Mouse (Mus musculus): ENCODE results near the gene Alcam.
A peak's percentile ranks its signal among the peaks of the same experiment; 100 is the strongest.

Alcam gene

DNA sequence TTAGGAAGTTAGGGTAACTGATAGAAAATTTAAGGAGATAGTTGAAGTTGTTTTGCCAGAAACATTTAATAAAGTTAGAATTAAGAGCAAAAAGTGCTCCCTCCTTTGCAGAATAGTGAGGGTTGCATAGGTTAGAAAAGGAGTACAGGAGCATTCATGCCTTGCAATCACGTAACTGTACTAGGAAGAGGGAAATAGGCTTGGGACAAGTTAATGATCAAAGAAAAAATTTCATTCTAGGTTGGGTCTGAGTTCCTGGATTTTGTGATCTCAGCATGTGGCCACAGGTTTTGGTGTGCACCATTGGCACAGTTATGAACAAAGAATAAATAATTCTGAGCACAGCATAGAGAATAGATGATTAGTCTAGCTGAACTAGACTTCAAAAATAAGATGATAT is 192.1 kb downstream of the Alcam start:
- DNase-seq (ENCODE audit: low spot score in 2 of 2): no peak

DNA sequence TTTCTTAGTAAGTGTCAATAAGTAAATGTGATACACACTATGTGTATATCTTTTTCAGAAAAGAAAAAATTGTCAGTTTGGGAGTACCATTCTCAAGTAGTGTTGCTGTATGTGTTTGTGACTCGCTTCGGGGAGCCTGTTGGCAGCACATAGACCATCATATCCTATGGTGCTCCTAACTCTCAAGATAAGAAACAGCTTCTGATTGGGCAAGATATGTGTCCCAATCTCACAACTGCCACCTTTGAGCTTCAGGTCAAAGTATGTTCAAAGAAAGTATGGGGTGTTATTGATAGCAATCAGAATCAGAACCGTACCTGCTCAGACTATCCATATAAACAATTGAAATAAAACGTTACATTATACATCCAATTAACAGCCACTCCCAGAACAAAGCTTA is 202.9 kb downstream of the Alcam start:
- no peak for DNase-seq (ENCODE audit: low spot score in 2 of 2)

DNA sequence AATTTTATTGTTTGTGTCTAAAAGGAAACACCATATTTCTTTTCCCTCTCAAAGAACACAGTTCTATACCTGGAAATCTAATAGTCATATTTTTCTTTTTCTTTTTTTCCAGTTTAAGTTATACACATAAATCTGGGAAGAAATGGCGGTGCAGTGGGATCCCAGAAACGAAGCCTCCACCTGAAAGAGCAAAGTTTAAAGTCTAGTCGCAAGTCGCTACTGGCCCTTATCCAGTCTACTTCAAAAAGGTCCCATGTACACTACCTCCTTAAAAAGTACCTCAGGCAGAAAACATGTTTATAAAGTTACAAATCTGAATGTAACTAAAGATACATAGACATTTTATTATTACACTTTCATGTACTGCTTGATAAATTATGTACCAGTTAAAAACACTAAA is 203.7 kb downstream of the Alcam start:
- DNase-seq (ENCODE audit: low spot score in 2 of 2): no peak

DNA sequence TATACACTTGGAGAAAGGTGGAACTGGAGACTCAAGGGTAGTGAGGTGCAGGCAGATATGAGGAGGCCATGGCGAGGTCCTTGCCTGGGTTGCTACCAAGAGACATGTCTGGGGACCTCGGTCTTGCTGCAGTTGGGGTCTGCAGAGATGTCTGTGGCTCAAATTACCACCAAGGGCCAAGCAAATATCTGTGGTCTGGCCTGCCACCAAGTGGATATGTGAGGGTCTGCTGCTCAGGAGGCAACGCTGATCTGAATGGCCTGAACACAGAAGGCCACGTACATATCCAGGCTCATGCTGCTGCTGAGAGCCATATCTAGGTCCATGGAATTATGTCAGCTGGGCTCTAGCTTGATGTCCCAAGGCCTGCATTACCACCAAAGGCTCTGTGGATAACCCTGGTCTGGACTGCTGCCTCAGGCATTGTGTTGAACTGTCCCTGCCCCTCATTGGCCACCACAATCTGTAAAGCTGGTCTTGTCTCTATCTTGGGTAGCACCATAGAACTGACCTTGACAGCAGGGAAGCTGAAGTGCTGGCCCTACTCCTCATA is 210.4 kb downstream of the Alcam start:
- no peak for DNase-seq (ENCODE audit: low spot score in 2 of 2)

DNA sequence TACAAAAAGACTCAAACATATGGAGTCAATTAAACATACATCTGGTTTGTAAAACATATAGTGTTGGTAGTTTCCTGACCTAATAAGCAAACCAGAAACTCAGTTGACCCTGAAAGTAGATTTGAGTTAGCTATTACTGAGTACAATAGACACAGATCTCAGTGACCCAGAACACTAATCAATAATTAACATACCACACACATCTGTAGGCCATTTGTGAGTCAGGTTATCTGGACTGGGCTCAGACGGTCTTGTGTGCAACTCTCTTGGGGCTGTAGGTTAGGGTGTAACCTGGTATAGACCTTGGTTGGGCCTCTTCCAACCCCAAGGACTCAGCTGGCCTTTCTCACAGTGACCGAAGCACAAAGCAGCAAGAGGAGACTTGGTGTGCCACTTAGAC is 211.7 kb downstream of the Alcam start:
- no peak for DNase-seq (ENCODE audit: low spot score in 2 of 2)

DNA sequence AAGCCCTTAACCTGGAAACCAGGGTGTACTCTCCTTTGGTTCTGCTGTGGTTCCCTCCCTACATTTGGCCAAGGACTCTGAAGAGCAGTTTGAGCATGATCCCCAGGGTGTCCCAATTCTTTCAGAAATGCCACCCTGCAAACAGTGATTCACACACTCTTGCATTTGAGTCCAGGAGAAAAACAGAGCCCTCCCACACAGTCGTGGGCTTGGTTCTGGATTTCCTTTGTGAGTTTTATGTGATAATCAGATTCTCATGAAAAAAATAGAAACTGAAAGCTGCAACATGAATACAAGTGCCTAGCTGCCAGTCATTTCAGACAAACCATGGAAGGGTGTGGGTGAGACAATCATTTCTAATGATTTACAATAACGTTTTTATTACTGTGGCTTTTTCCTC is 223.9 kb downstream of the Alcam start:
- no peak for DNase-seq (ENCODE audit: low spot score in 2 of 2)

DNA sequence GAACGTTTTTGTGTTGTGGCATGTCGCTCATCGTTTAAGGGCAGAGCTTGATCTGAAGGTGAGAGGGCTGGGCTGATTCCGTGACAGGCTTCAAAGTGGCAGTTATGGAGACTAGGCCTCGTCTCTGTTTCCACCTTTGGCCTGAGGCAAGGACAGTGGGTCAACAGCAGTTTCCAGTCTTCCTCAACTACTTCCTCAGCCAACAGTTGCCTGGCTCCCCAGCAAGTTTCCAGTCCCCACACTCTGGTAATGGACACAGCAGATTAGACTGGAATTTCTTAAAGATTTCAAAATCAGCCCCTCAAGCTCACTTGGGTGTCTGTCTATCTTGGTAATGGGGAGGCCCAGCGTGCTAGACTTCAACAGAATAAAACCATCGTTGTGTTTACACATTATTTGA is 224.4 kb downstream of the Alcam start:
- DNase-seq (ENCODE audit: low spot score in 2 of 2): no peak

DNA sequence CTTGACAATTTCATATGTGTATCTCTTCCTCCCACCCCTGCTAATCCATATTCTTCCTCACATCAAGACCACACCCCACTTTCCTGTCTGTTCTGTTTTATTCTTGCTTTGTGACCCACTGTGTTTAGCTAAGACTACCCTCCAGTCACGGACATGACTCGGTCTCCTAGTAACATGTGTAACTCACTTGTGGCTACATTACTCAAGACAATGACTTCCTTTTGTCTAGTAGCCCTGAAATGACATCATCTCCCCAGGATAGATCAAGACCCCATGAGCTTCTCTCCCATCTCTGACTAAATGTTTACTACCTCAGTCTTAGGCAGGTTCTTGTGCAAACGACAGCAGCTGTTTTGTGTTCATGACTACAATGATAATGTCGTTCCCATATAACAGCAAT is 231.0 kb downstream of the Alcam start:
- no peak for DNase-seq (ENCODE audit: low spot score in 2 of 2)

DNA sequence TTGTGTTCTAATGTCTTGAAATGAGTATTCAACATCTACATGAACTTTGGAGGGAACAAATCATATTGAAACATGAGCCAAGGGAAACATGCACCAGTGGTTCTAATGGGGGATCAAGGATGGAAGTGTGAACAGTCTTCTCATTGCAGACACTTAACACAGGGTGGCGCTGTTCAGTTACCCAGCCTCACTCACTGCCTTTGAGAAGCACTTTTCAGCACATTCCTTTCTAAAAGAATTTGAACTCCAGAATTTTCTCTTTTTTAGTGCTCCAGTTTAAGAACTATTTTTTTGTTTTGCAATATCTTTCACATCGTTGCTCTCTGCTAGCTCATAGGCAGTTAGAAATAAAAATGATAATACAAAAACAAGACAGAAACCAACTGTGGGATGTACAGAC is 234.8 kb downstream of the Alcam start:
- DNase-seq (ENCODE audit: low spot score in 2 of 2): peak in 1 of 2 experiments; percentile 43

DNA sequence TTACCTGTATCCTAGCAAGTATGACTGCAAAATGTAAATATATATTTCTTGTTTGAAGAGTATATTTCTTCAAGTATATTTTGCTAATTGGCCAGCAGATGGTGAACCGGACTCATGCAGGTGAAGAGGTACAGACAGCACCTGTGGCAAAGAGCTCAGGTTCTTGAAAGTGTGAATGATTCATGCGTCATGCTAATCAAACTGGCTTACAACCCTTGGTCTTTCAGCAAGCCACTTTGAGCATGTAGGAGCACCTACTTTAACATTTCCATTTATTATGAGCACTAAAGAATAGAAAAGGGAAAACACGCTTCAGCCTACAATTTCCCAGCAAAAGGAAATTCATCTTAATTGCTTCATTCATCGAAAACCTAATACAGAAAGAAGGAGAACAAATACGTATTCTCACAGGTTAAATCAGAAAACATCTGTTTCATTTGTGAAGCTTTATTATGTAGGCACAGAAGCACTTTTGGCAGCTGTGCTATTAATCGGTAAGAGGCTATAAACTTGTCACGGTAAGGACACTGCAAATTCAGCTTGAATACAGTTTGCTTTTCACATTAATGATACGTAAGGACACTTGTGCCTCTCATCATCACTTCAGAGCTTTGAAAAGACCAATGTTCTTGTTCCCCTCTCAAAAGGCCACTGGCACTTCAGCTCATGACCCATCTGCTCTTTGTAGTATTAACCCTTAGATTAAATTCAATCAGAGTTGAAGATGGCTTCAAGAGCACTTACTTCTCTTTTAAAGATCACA is 242.8 kb downstream of the Alcam start:
- no peak for DNase-seq (ENCODE audit: low spot score in 2 of 2)

DNA sequence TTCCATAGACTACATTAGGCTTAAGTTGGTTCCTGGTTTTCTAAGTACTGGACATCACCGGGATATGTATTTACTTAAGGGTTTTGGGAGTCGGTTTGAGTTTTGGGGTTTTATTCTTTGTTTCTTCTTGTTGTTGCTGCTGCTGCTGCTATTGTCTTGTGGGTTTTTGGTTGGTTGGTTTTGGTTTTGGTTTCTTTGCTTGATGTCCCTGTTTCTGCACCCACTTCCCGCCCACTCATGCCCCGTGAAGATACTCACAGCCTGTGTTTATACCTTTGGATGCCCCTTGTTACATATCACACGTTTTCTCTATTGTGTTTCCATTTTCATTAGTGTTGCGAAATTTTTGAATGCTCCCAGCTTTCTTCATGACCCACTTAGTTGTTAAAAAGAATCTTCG is 253.8 kb downstream of the Alcam start:
- no peak for DNase-seq (ENCODE audit: low spot score in 2 of 2)

All from right cerebral cortex, postnatal 10 days (tissue).